Mouse (Mus musculus) CD8-positive naive resting alpha-beta T cell, adult 2 months (primary cell): ENCODE results near the gene Gm21497.
"Not testable (repeated sequence)": the region's sequence is repeated elsewhere in the genome, so short reads cannot be mapped to it uniquely, and the experiment has no call there.

Experiments
- DNase-seq, 2 experiments: peaks; one replicate each; pipeline ENCODE4 v3.0.0; 2022; ENCODE audit warnings: low read depth in 2 of 2, low spot score in 2 of 2

Gm21497 gene

DNA sequence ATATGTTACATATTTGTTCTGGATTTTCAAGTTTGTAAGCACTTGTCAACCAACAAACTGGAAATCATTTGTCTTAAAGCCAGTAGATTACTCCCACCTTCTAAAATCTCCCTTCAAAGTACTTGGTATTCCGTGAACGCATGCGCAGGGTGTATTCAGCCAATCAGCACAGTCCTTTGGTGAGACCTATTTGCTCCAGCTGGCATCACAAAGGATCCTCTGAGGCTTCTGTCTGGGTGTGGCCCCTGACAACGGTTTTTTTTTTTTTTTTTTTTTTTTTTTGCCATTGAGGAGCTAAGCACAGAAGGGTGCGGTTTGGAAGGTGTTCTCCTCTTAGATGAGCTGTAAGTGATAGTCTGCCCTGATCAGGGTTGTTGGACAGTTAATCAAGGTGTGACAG is at the start of gene Gm21497:
Gene Gm21497, plus strand, starts transcription at position 301 of the 400 bp plus-strand sequence.
- not testable (repeated sequence) for DNase-seq
